Mouse (Mus musculus) Patski (cell line): ENCODE data around the gene Prkag2. TPM values are rescaled to one million over a fixed set of nuclear protein-coding genes. Genes with fewer than 3 reads are reported as not detected.

Experiments used
- ATAC-seq: fragments of 100-300 bp; one replicate; pipeline ENCODE4 v1.8.0; 2021
- CTCF ChIA-PET: fragments of 350-600 bp; sonication (Branson Sonifier 250); formaldehyde crosslinking; loops from one replicate; lab custom pipeline; 2022; ENCODE audit warnings: inconsistent platforms; lab: Charles Lee
- POLR2A ChIA-PET: fragments of 350-600 bp; sonication (Branson Sonifier 250); formaldehyde crosslinking; loops from one replicate; lab custom pipeline; 2022; ENCODE audit warnings: antibody characterized with exemption, inconsistent platforms; lab: Charles Lee
- DNase-seq: peaks from one replicate; pipeline ENCODE4 v3.0.0-alpha.2; 2011; ENCODE audit warnings: low read depth, low spot score
- H3K27me3 ChIP-seq: fragments of 371-371 bp; one replicate; pipeline ENCODE4 v1.5.1; 2021
- CTCF ChIP-seq: fragments of 100-300 bp; IDR thresholded peaks from one replicate; pipeline ENCODE4 v1.5.1; 2021
- in situ Hi-C: fragments of 300-500 bp; cut with MboI; formaldehyde crosslinking; loops from 3 replicates; pipeline ENCODE4 v1.11.1; 2018; ENCODE audit warnings: low pct_unique_long_range_greater_than_20kb, mixed read lengths
- polyA plus RNA-seq: library from polyadenylated mRNA; unstranded; gene quantifications from one replicate; pipeline ENCODE4 v1.2.3, GENCODE M21; 2021

Gene Prkag2
- polyA plus RNA-seq, 1 experiment from 2014 or later = 37.7 TPM

DNA sequence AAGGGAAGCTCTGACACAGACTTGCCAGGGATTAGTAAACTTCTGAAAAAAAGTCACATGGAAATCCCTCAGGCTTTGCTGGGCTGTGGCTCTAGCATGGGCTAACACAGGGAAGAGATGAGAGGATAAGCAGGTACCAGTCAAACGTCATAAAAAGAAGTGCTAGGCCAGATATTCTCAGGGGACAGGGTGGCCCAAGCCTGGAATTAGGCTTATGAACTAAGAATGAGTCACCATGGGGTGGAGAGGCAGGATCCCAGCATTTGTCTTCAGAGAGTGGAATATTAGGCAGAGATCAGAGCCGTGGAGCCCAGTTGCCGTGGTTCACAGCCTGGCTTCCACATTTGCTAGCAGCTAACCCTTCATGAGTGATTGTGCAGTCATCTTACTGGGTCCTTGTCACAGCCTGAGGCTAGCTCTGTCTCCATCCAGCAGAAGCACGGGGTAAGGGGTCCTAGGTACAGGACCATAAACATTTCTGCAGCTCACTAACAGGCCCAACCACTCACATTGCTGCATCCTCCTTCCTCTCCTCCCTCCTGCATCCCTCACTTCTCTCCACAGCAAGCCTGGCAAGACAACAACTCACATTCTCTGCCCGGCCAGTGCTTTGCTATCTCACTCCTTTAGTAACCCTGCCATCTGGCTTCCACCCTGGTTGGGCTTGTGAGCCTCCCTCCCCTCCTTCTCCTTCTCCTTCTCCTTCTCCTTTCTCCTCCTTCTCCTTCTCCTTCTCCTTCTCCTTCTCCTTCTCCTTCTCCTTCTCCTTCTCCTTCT, 162.2 kb downstream of the Prkag2 start:
- in situ Hi-C loops = no loop called here
- CTCF ChIA-PET = no interaction called here
- no peaks in the 10 kb centered on the region for H3K27me3 ChIP-seq
- DNase-seq (no peak), ATAC-seq (no peak)
- no peak for TF ChIP-seq CTCF
- POLR2A ChIA-PET = interaction anchor here (1.2 kb wide), 1 partner anchor 21 kb away, joined by 3 read pairs; no protein-coding TSS in a partner anchor

DNA sequence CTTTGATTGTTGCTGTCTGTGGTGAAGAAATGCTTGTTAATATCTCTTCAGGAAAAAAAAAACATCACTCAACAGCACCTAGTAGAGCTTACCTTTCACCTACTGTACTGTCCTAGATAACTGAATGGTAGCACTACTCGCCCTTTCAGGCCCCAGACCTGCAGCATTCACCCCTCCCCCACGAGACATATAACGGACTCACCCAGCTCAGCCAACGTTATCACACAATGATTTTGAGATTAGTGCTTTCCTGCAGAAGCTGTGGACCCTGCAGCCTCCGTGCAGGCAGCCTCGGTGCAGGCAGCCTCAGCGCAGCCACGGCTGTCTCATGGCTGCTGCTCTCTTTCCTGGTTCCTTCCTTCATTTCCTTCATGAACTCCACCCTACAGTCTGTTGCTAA, 164.0 kb downstream of the Prkag2 start:
- TF ChIP-seq CTCF = no peak
- POLR2A ChIA-PET = no interaction called here
- ATAC-seq = no peak
- in situ Hi-C loops = no loop called here
- CTCF ChIA-PET = interaction anchor here (1.2 to 1.8 kb wide), 3 partner anchors 9 to 48 kb away, joined by 3 to 6 read pairs (median 3); no protein-coding TSS in a partner anchor
- no peak for DNase-seq
- H3K27me3 ChIP-seq = no peaks in the 10 kb centered on the region

DNA sequence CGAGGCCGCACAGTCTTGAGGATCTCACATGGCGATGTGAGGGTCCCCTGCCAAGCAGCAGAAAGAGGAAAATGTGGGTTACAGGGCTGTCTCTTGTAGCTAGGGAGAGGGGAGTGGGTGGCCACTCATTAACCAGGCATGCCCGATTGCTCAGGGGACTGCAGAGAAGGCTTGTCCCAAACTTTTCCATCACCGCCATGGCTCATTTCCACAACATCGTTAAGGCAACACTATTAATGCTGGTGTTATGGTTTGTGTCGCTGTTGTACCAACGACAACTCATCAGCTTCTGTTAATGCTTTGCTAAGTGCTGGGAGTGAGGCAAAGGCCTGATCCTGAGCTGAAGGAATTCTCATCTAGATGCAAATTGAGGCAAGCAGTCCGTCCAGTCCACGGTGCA, 165.0 kb downstream of the Prkag2 start:
- TF ChIP-seq CTCF = no peak
- ATAC-seq = no peak
- CTCF ChIA-PET = interaction anchor here (1.2 to 1.8 kb wide), 2 partner anchors 18 to 49 kb away, joined by 3 to 6 read pairs; no protein-coding TSS in a partner anchor
- DNase-seq = no peak
- no peaks in the 10 kb centered on the region for H3K27me3 ChIP-seq
- POLR2A ChIA-PET = interaction anchor here (0.6 to 1.2 kb wide), 3 partner anchors 8 to 9 kb away, joined by 3 to 8 read pairs (median 3); no protein-coding TSS in a partner anchor
- in situ Hi-C loops = no loop called here

DNA sequence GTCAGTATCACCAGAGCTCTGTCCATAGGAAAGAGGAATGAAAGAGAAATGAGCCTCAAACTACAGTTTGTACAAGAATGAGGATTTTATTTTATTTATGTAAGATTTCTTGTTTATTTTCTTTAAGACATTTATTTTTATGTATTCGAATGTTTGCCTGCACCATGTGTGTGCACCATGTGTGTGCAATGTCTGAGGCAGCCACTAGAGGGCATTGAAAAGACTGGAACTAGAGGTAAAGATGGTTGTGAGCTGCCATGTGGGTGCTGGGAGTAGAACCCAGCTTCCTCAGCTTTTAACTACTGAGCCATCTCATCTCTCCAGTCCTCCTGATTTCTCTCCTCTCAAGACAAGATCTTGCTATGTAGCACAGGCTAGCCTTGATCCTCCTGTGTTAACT, 166.7 kb downstream of the Prkag2 start:
- no peak for TF ChIP-seq CTCF
- in situ Hi-C loops = no loop called here
- ChIA-PET POLR2A (no interaction called here), CTCF (interaction anchor here (0.9 to 1.4 kb wide), 6 partner anchors 10 to 73 kb away, joined by 3 to 6 read pairs (median 4); no protein-coding TSS in a partner anchor)
- DNase-seq (no peak), ATAC-seq (no peak)
- H3K27me3 ChIP-seq = no peaks in the 10 kb centered on the region

DNA sequence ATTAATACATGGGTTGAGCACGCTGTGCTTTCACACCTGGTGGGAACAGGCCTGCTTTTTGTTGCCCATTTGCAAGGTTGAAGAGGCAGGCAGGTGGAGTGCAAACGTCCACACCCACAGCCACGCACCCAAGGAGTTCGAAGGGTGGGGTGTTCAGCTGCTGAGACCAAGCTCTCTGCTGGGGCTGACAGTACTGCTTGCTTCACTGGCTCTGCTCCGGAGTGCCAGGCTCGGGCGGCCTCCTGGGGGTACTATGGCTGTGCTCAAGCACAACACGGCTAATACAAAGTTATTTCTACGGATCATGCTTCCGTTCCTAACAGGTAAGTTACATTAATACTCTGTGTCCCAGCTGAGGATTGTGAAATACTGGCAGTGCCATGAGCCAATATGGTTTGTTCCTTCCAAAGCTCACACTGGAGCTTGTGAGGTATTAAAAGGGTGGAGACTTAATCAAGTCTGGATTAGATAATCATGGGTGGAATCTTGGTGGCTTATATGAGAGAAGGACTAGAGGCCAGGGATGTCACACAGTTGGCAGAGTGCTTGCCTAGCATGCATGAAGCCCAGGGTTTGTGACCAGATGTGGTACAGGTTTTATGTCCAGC, 168.8 kb downstream of the Prkag2 start:
- in situ Hi-C loops = no loop called here
- ATAC-seq = no peak
- POLR2A ChIA-PET = interaction anchor here (0.8 kb wide), 1 partner anchor 41 kb away, joined by 3 read pairs; no protein-coding TSS in a partner anchor
- no peak for TF ChIP-seq CTCF
- CTCF ChIA-PET = interaction anchor here (0.6 to 1.5 kb wide), 3 partner anchors 10 to 21 kb away, joined by 3 read pairs; no protein-coding TSS in a partner anchor
- H3K27me3 ChIP-seq = no peaks in the 10 kb centered on the region
- DNase-seq = no peak

DNA sequence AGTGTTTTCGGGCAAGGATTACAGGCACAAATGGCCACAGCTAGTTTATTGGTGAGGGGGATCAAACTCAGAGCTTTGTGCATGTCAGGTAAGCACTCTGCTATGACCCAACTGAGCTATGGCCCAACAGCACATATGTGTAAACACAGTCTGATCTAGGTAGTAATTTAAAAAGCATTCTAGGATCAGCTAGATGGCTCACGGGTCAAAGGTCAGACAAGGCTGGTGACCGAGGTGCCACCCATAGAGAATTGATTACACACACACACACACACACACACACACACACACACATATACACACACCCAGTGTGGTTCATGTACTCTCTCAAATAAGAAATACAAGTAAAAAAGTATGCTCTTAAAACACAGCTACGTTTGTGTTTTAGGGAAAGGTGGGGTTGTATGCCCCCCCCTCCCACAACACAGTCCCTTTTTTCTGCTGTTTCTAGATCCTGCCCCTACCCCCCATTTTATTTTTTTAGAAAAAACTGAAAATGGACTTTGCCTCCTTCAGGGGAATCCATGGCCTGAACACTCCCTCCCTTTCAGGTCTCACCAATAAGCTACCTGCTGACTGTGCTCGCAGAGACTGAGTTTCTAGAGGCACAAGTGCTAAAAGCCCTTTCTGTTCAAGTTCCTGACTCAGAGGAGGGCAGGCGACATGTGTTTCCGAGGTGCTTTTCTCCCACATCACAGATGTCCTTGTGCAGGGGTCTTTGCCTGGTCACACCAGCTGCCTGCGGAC, 169.4 kb downstream of the Prkag2 start:
- ChIA-PET CTCF (interaction anchor here (0.6 to 1.5 kb wide), 4 partner anchors 10 to 22 kb away, joined by 3 read pairs; no protein-coding TSS in a partner anchor), POLR2A (interaction anchor here (0.8 kb wide), 1 partner anchor 40 kb away, joined by 3 read pairs; no protein-coding TSS in a partner anchor)
- no peak for TF ChIP-seq CTCF
- in situ Hi-C loops = no loop called here
- DNase-seq (no peak), ATAC-seq (no peak)
- H3K27me3 ChIP-seq = no peaks in the 10 kb centered on the region

DNA sequence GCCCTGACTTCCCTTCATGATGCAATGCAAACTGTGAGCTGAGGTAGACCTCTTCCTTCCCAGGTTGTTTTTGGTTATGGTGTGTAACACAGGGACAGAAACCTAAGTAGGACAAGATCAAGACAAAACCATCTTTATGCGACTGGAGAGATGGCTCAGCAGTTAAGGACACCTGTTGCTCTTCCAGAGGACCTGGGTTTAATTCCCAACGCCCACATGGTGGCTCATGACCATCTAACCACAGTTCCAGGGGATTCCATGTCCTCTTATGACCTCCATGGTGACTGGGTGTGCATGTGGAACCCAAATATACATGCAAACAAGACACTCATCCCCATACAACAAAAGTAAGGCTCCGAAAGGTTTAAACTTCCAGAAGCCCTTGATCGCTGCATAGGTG, 171.6 kb downstream of the Prkag2 start:
- ChIA-PET CTCF (no interaction called here), POLR2A (no interaction called here)
- DNase-seq (no peak), ATAC-seq (no peak)
- no peaks in the 10 kb centered on the region for H3K27me3 ChIP-seq
- TF ChIP-seq CTCF = no peak
- in situ Hi-C loops = no loop called here

DNA sequence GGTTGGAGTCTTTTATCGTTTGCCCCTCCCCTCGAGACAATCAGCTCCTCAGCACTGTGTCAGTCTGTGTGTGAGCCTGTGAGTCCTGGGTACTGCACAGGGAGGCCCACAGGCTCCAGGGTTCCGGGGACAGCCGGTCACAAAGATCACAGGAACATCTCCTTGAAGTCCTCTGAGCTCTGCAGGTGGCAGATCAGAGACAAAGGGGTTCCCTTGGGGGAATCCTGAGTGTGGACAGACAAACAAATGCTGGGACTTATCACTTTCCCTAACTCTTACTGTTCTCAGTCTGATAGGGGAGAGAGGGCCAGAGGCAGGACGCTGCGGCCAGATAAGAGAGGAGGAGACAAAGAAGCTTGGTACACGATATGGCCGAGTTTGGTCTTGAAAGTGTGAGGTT, 172.7 kb downstream of the Prkag2 start:
- in situ Hi-C loops = no loop called here
- H3K27me3 ChIP-seq = no peaks in the 10 kb centered on the region
- ATAC-seq = no peak
- TF ChIP-seq CTCF = no peak
- no peak for DNase-seq
- ChIA-PET POLR2A (interaction anchor here (1.5 kb wide), 1 partner anchor 8 kb away, joined by 3 read pairs; no protein-coding TSS in a partner anchor), CTCF (interaction anchor here (1.0 to 2.3 kb wide), 3 partner anchors 9 to 56 kb away, joined by 3 to 8 read pairs (median 3); no protein-coding TSS in a partner anchor)

DNA sequence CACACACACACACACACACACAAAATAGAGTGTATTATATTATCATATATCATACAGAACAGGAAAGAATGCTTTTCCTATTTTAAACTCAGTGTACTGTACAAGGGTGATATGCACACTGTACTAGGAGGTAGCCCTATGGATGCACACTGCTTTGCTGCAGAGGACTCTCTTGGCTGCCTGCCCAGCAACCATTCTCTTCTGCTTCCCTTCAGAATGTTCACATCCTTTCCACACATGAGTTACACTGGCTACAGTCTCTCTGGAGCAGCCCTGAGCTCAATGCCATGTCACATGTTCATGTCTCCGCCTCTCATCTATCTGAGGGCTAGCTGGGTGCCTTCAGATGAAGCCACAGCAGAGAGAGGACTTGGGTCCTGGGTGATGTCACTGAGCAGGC, 181.3 kb downstream of the Prkag2 start:
- DNase-seq (no peak), ATAC-seq (no peak)
- H3K27me3 ChIP-seq = no peaks in the 10 kb centered on the region
- POLR2A ChIA-PET = no interaction called here
- in situ Hi-C loops = no loop called here
- TF ChIP-seq CTCF = no peak
- CTCF ChIA-PET = interaction anchor here (1.7 kb wide), 1 partner anchor 8 kb away, joined by 5 read pairs; no protein-coding TSS in a partner anchor

DNA sequence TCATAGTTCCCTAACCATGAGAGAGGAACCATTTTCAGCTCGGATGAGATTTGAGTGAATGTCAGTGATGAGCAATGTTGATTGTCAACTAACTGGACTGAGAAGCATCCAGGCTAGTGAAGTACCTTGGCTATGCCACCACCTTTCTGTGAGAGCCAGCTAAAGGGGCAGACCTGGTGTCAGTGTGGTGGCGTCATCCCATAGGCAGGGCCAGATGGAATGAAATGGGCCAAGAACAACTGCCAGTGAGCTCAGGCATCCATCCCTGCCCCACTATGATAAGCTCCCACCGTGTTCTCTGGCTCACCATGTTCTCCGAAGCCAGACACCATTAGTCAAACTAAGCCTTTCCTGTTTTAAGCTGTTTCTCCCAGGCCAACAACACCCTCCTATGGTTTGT, 183.9 kb downstream of the Prkag2 start:
- DNase-seq (no peak), ATAC-seq (no peak)
- TF ChIP-seq CTCF = no peak
- in situ Hi-C loops = no loop called here
- H3K27me3 ChIP-seq = no peaks in the 10 kb centered on the region
- POLR2A ChIA-PET = no interaction called here
- CTCF ChIA-PET = interaction anchor here (0.6 to 1.7 kb wide), 3 partner anchors 19 to 23 kb away, joined by 3 read pairs; no protein-coding TSS in a partner anchor
